Mouse (Mus musculus): ENCODE data around the gene Adcy1. TPM values are rescaled to one million over a fixed set of nuclear protein-coding genes. Genes with fewer than 3 reads are reported as not detected.

Gene Adcy1
- polyA plus RNA-seq, 1 experiment from 2014 or later: 1.5 TPM

GRCm38 (mm10) chr11:7056121-7056520, 7.2 kb upstream of the Adcy1 start:
- WGBS: 21% methylated on average over 11 of the region's 11 CpGs
- Histone ChIP-seq H3K9me3 (replicated peaks) (no peaks in the 10 kb centered on the region), H3K27me3 (peaks cover 63% of the 10 kb centered on the region), H3K27ac (no peak overlapping the region), H3K4me1 (peaks cover 11% of the 10 kb centered on the region), H3K36me3 (no peaks in the 10 kb centered on the region), H3K4me3 (replicated peaks) (no peak overlapping the region), H3K4me2 (no peak overlapping the region), H3K9ac (no peak overlapping the region)
- ATAC-seq (replicated peaks; ENCODE audit: low FRiP score): no peak

GRCm38 (mm10) chr11:7057781-7058180, 5.5 kb upstream of the Adcy1 start:
- Histone ChIP-seq H3K4me3 (replicated peaks) (no peak overlapping the region), H3K9me3 (replicated peaks) (no peaks in the 10 kb centered on the region), H3K27ac (no peak overlapping the region), H3K27me3 (peaks cover 80% of the 10 kb centered on the region), H3K9ac (no peak overlapping the region), H3K36me3 (no peaks in the 10 kb centered on the region), H3K4me1 (peaks cover 16% of the 10 kb centered on the region), H3K4me2 (no peak overlapping the region)
- ATAC-seq (replicated peaks; ENCODE audit: low FRiP score): no peak
- 83% methylated on average over 7 of the region's 7 CpGs for WGBS

GRCm38 (mm10) chr11:7061961-7062360, 1.3 kb upstream of the Adcy1 start:
- WGBS: 54% methylated on average over 6 of the region's 6 CpGs
- H3K27me3 ChIP-seq: peaks cover 97% of the 10 kb centered on the region

GRCm38 (mm10) chr11:7062566-7062965, 723 bp upstream of the Adcy1 start:
- peak overlapping the region; percentile 96 for H3K4me2 ChIP-seq
- H3K27me3 ChIP-seq: peaks cover 97% of the 10 kb centered on the region
- no peaks in the 10 kb centered on the region for H3K36me3 ChIP-seq
- peak overlapping the region; percentile 67 for H3K4me3 ChIP-seq (replicated peaks)
- H3K9ac ChIP-seq: no peak overlapping the region
- peaks cover 27% of the 10 kb centered on the region for H3K4me1 ChIP-seq
- no peak for ATAC-seq (replicated peaks; ENCODE audit: low FRiP score)
- WGBS: 9% methylated on average over 10 of the region's 10 CpGs
- no peaks in the 10 kb centered on the region for H3K9me3 ChIP-seq (replicated peaks)
- no peak overlapping the region for H3K27ac ChIP-seq

More at GRCm38 (mm10) chr11:7061961-7062360, 1.3 kb upstream of the Adcy1 start:
- Histone ChIP-seq H3K36me3 (no peaks in the 10 kb centered on the region), H3K4me1 (peaks cover 27% of the 10 kb centered on the region), H3K4me3 (replicated peaks) (no peak overlapping the region), H3K4me2 (no peak overlapping the region), H3K9ac (no peak overlapping the region), H3K27ac (no peak overlapping the region), H3K9me3 (replicated peaks) (no peaks in the 10 kb centered on the region)
- ATAC-seq (replicated peaks; ENCODE audit: low FRiP score): no peak

- under 1% methylated on average over 50 of the region's 53 CpGs for WGBS
- H3K36me3 ChIP-seq: no peaks in the 10 kb centered on the region
- peaks cover 27% of the 10 kb centered on the region for H3K4me1 ChIP-seq
- ATAC-seq (replicated peaks; ENCODE audit: low FRiP score): peak; percentile 68
- H3K9me3 ChIP-seq (replicated peaks): no peaks in the 10 kb centered on the region
- peak overlapping the region; percentile 67 for H3K4me3 ChIP-seq (replicated peaks)
- H3K9ac ChIP-seq: peak overlapping the region; percentile 48; the same call in 1 of the 2 replicates
- no peak overlapping the region for H3K27ac ChIP-seq
- H3K4me2 ChIP-seq: peak overlapping the region; percentile 96
- H3K27me3 ChIP-seq: peaks cover 86% of the 10 kb centered on the region
Measured at GRCm38 (mm10) chr11:7063681-7064267, 485 bp downstream of the Adcy1 start.

GRCm38 (mm10) chr11:7064484-7065185, 1.3 kb downstream of the Adcy1 start:
- H3K27me3 ChIP-seq: peaks cover 78% of the 10 kb centered on the region
- no peaks in the 10 kb centered on the region for H3K36me3 ChIP-seq
- no peak overlapping the region for H3K27ac ChIP-seq
- H3K9ac ChIP-seq: no peak overlapping the region
- peak overlapping the region; percentile 67 for H3K4me3 ChIP-seq (replicated peaks)
- H3K9me3 ChIP-seq (replicated peaks): no peaks in the 10 kb centered on the region
- 0 out of 2 replicates have a peak, but pooled peaks have one; percentile 30 for ATAC-seq (replicated peaks; ENCODE audit: low FRiP score)
- peaks cover 27% of the 10 kb centered on the region for H3K4me1 ChIP-seq
- WGBS: 3% methylated on average over 26 of the region's 26 CpGs
- H3K4me2 ChIP-seq: peak overlapping the region; percentile 96

GRCm38 (mm10) chr11:7065388-7065787, 2.1 kb downstream of the Adcy1 start:
- Histone ChIP-seq H3K9ac (no peak overlapping the region), H3K27me3 (peaks cover 70% of the 10 kb centered on the region), H3K4me3 (replicated peaks) (peak overlapping the region; percentile 67; the same call in 1 of the 2 replicates), H3K9me3 (replicated peaks) (no peaks in the 10 kb centered on the region), H3K27ac (no peak overlapping the region), H3K4me1 (peaks cover 27% of the 10 kb centered on the region), H3K36me3 (no peaks in the 10 kb centered on the region), H3K4me2 (peak overlapping the region; percentile 96)
- no peak for ATAC-seq (replicated peaks; ENCODE audit: low FRiP score)
- WGBS: 13% methylated on average over 4 of the region's 4 CpGs

- Histone ChIP-seq H3K27me3 (peaks cover 65% of the 10 kb centered on the region), H3K4me1 (peaks cover 27% of the 10 kb centered on the region), H3K36me3 (no peaks in the 10 kb centered on the region), H3K9ac (no peak overlapping the region), H3K4me3 (replicated peaks) (no peak overlapping the region), H3K9me3 (replicated peaks) (no peaks in the 10 kb centered on the region), H3K4me2 (no peak overlapping the region), H3K27ac (no peak overlapping the region)
- ATAC-seq (replicated peaks; ENCODE audit: low FRiP score): no peak
- 48% methylated on average over 5 of the region's 5 CpGs for WGBS
Measured at GRCm38 (mm10) chr11:7065876-7066275, 2.6 kb downstream of the Adcy1 start.

- ATAC-seq (replicated peaks; ENCODE audit: low FRiP score): no peak
- H3K36me3 ChIP-seq: no peaks in the 10 kb centered on the region
- WGBS: 69% methylated on average over 4 of the region's 4 CpGs
- H3K4me2 ChIP-seq: no peak overlapping the region
- no peak overlapping the region for H3K4me3 ChIP-seq (replicated peaks)
- no peak overlapping the region for H3K27ac ChIP-seq
- H3K9ac ChIP-seq: no peak overlapping the region
- no peaks in the 10 kb centered on the region for H3K9me3 ChIP-seq (replicated peaks)
- H3K4me1 ChIP-seq: peaks cover 36% of the 10 kb centered on the region
- H3K27me3 ChIP-seq: peaks cover 51% of the 10 kb centered on the region
Measured at GRCm38 (mm10) chr11:7067263-7067662, 4.0 kb downstream of the Adcy1 start.

GRCm38 (mm10) chr11:7068479-7069235, 5.4 kb downstream of the Adcy1 start:
- 80% methylated on average over 12 of the region's 12 CpGs for WGBS
- Histone ChIP-seq H3K9me3 (replicated peaks) (no peaks in the 10 kb centered on the region), H3K36me3 (no peaks in the 10 kb centered on the region), H3K27me3 (peaks cover 40% of the 10 kb centered on the region), H3K4me1 (peaks cover 32% of the 10 kb centered on the region), H3K9ac (no peak overlapping the region), H3K4me3 (replicated peaks) (no peak overlapping the region), H3K27ac (no peak overlapping the region), H3K4me2 (no peak overlapping the region)
- no peak for ATAC-seq (replicated peaks; ENCODE audit: low FRiP score)

GRCm38 (mm10) chr11:7069762-7070161, 6.5 kb downstream of the Adcy1 start:
- no peak for ATAC-seq (replicated peaks; ENCODE audit: low FRiP score)
- no peak overlapping the region for H3K4me3 ChIP-seq (replicated peaks)
- WGBS: 96% methylated on average over 4 of the region's 4 CpGs

GRCm38 (mm10) chr11:7071617-7072016, 8.3 kb downstream of the Adcy1 start:
- peaks cover 11% of the 10 kb centered on the region for H3K27me3 ChIP-seq
- H3K27ac ChIP-seq: no peak overlapping the region
- no peak overlapping the region for H3K4me3 ChIP-seq (replicated peaks)
- ATAC-seq (replicated peaks; ENCODE audit: low FRiP score): peak; percentile 54
- no peaks in the 10 kb centered on the region for H3K9me3 ChIP-seq (replicated peaks)
- 34% methylated on average over 6 of the region's 6 CpGs for WGBS
- no peaks in the 10 kb centered on the region for H3K36me3 ChIP-seq
- peaks cover 14% of the 10 kb centered on the region for H3K4me1 ChIP-seq
- no peak overlapping the region for H3K4me2 ChIP-seq
- no peak overlapping the region for H3K9ac ChIP-seq

More at GRCm38 (mm10) chr11:7069762-7070161, 6.5 kb downstream of the Adcy1 start:
- Histone ChIP-seq H3K4me2 (no peak overlapping the region), H3K4me1 (peaks cover 21% of the 10 kb centered on the region), H3K27me3 (peaks cover 29% of the 10 kb centered on the region), H3K36me3 (no peaks in the 10 kb centered on the region), H3K9ac (no peak overlapping the region), H3K9me3 (replicated peaks) (no peaks in the 10 kb centered on the region), H3K27ac (no peak overlapping the region)

All from kidney, embryonic 15.5 days (tissue).